Mouse (Mus musculus) limb, embryonic 10.5 days (tissue): ENCODE measurements at regions not wholly inside any gene's neighbourhood (a gene's known extent, or its start where the extent isn't known, plus 50 kb on each side); places are given as distances from the start of the nearest gene placed in this dataset.

ENCODE experiments used
- DNase-seq: peaks from one replicate; pipeline ENCODE4 v3.0.0-alpha.2; 2017; ENCODE audit warnings: low spot score
- H3K27ac ChIP-seq: fragments of 300-500 bp; sonication (generic); 2 replicates; pipeline ENCODE4 v1.5.1; 2016; ENCODE audit warnings: mild to moderate bottlenecking
- H3K27me3 ChIP-seq: fragments of 300-500 bp; sonication (generic); 2 replicates; pipeline ENCODE4 v1.6.1; 2016; ENCODE audit warnings: low read depth, mild to moderate bottlenecking; ENCODE audit not compliant: poor library complexity, severe bottlenecking
- H3K36me3 ChIP-seq: fragments of 300-500 bp; sonication (generic); 2 replicates; pipeline ENCODE4 v1.6.1; 2016; ENCODE audit warnings: mild to moderate bottlenecking, moderate library complexity
- H3K4me1 ChIP-seq: fragments of 300-500 bp; sonication (generic); 2 replicates; pipeline ENCODE4 v1.6.1; 2016
- H3K4me3 ChIP-seq: fragments of 300-500 bp; sonication (generic); 2 replicates; pipeline ENCODE4 v1.5.1; 2016; ENCODE audit warnings: mild to moderate bottlenecking, moderate library complexity
- H3K9me3 ChIP-seq: fragments of 300-500 bp; sonication (generic); replicated peaks from 2 replicates; pipeline ENCODE4 v1.6.1; 2016; ENCODE audit warnings: mild to moderate bottlenecking
- WGBS: fragments of 180-500 bp; shearing (Covaris S2); methylation state at CpG from one replicate; pipeline ENCODE4 v1.1.7; 2016; 5-methylcytosine and 5-hydroxymethylcytosine counted together

- H3K4me1 ChIP-seq, result no peaks in the 10 kb centered on the region
- H3K27ac ChIP-seq, result no peak overlapping the region
- 93% methylated on average over 1 of the region's 1 CpGs for WGBS
Observed at GRCm38 (mm10) chr14:113566885-113567284, 252.5 kb downstream of the Tpm3-rs7 start.

GRCm38 (mm10) chr14:113590811-113591210 is 276.4 kb downstream of the Tpm3-rs7 start:
- peak; percentile 40 for DNase-seq
- no peaks in the 10 kb centered on the region for H3K36me3 ChIP-seq
- no peak overlapping the region for H3K4me3 ChIP-seq
- no peaks in the 10 kb centered on the region for H3K27me3 ChIP-seq
- no peak overlapping the region for H3K27ac ChIP-seq
- WGBS, result 72% methylated on average over 5 of the region's 5 CpGs
- no peaks in the 10 kb centered on the region for H3K4me1 ChIP-seq
- H3K9me3 ChIP-seq, result no peaks in the 10 kb centered on the region

More at GRCm38 (mm10) chr14:113566885-113567284, 252.5 kb downstream of the Tpm3-rs7 start:
- H3K36me3 ChIP-seq, result no peaks in the 10 kb centered on the region
- H3K4me3 ChIP-seq, result no peak overlapping the region
- no peaks in the 10 kb centered on the region for H3K27me3 ChIP-seq
- H3K9me3 ChIP-seq, result no peaks in the 10 kb centered on the region
- no peak for DNase-seq

- Histone ChIP-seq H3K36me3 (no peaks in the 10 kb centered on the region), H3K4me3 (no peak overlapping the region), H3K9me3 (no peaks in the 10 kb centered on the region), H3K27me3 (no peaks in the 10 kb centered on the region), H3K27ac (no peak overlapping the region), H3K4me1 (no peaks in the 10 kb centered on the region)
- whole genome bisulfite sequencing, result 81% methylated on average over 2 of the region's 2 CpGs
- no peak for DNase-seq
Observed at GRCm38 (mm10) chr14:113627115-113627514, 312.7 kb downstream of the Tpm3-rs7 start.

DNA sequence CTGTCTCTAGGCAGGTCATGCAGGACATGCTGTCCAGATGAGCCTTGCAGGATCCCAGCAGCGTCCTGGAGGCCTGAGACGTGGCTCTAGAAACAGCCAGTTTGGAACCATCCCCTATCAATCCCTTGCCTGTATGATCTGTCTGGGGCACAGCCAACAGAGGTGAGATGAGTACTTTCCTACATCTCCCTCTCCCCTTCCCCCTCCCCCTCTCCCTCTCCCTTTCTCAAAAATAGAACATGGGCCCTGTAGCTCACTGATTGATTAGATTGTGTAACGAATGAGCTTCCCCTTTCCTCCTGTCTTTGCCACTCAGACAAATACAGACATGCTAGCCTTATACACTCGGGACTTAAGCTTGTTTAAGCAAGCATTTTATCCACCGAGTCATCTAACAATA is 336.9 kb downstream of the Tpm3-rs7 start:
- 81% methylated on average over 5 of the region's 5 CpGs for WGBS
- Histone ChIP-seq H3K9me3 (no peaks in the 10 kb centered on the region), H3K27ac (no peak overlapping the region), H3K4me1 (no peaks in the 10 kb centered on the region), H3K27me3 (no peaks in the 10 kb centered on the region), H3K4me3 (no peak overlapping the region), H3K36me3 (no peaks in the 10 kb centered on the region)
- no peak for DNase-seq

DNA sequence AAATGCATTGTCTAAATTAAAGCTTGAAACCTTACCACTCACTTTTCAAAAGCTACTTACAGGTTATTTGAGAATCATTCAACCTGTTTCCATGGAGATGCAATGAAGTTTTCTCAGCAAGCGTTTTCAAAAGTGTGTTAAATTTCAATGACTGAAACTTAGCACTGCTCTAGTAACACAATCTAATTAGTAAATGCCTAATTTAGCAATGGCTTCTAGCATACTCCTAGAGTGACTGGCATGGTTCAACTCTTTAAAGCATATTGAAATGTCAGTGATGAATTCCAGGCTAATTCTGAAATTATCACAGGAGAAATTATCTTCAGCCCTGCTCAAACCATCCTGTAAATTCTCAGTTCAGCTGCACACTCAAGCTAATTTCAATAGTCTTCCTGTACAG is 342.5 kb downstream of the Tpm3-rs7 start:
- no peaks in the 10 kb centered on the region for H3K4me1 ChIP-seq
- no peak overlapping the region for H3K4me3 ChIP-seq
- 70% methylated on average over 1 of the region's 1 CpGs for WGBS
- H3K9me3 ChIP-seq, result no peaks in the 10 kb centered on the region
- H3K27me3 ChIP-seq, result no peaks in the 10 kb centered on the region
- no peaks in the 10 kb centered on the region for H3K36me3 ChIP-seq
- H3K27ac ChIP-seq, result no peak overlapping the region
- no peak for DNase-seq

- Histone ChIP-seq H3K27ac (no peak overlapping the region), H3K27me3 (no peaks in the 10 kb centered on the region), H3K4me3 (no peak overlapping the region), H3K9me3 (no peaks in the 10 kb centered on the region), H3K36me3 (no peaks in the 10 kb centered on the region), H3K4me1 (no peaks in the 10 kb centered on the region)
- 73% methylated on average over 1 of the region's 1 CpGs for WGBS
- no peak for DNase-seq
Observed at GRCm38 (mm10) chr14:113668660-113669059, 354.3 kb downstream of the Tpm3-rs7 start.

DNA sequence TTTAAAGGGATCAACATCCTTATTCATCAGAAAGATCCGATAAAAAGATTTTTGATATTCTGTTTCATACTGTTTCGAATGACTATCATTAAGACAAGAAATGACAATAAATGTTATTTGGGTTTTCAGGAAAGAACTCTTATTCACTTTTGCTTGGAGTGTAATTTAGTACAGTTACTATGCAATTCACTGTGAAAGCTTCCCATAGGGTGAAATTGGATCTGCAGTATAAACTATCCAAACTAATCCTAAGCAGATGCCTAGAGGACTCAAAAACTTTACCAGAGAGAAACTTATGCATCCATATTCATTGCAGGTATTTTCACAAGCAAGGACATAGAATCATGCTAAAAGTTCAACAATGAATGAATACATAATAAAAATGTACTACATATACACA is 355.0 kb downstream of the Tpm3-rs7 start:
- 95% methylated on average over 2 of the region's 2 CpGs for WGBS
- DNase-seq, result no peak

GRCm38 (mm10) chr14:113710953-113711352 is 396.5 kb downstream of the Tpm3-rs7 start:
- Histone ChIP-seq H3K4me3 (no peak overlapping the region), H3K27ac (no peak overlapping the region), H3K36me3 (no peaks in the 10 kb centered on the region), H3K4me1 (no peaks in the 10 kb centered on the region), H3K27me3 (no peaks in the 10 kb centered on the region), H3K9me3 (no peaks in the 10 kb centered on the region)
- no peak for DNase-seq
- WGBS, result 78% methylated on average over 2 of the region's 2 CpGs

More for the DNA sequence above, 355.0 kb downstream of the Tpm3-rs7 start:
- Histone ChIP-seq H3K27ac (no peak overlapping the region), H3K4me3 (no peak overlapping the region), H3K36me3 (no peaks in the 10 kb centered on the region), H3K4me1 (no peaks in the 10 kb centered on the region), H3K9me3 (no peaks in the 10 kb centered on the region), H3K27me3 (no peaks in the 10 kb centered on the region)
